Mouse (Mus musculus) hematopoietic stem cell, adult 5-6 weeks (primary cell): ENCODE measurements at regions not wholly inside any gene's neighbourhood (a gene's known extent, or its start where the extent isn't known, plus 50 kb on each side); places are given as distances from the start of the nearest gene placed in this dataset.

Source experiments
- ATAC-seq, 2 experiments: fragments of 125-278 bp in 1 of 2; replicated peaks in 1 of 2; 2 replicates each; pipeline ENCODE4 v1.8.0; 2016 to 2017; ENCODE audit warnings: inconsistent platforms in 2 of 2, mild to moderate bottlenecking in 2 of 2, moderate number of reproducible peaks in 2 of 2, low read depth in 1 of 2, moderate TSS enrichment in 1 of 2; ENCODE audit not compliant: low FRiP score in 2 of 2, poor library complexity in 2 of 2, severe bottlenecking in 2 of 2, insufficient read depth in 1 of 2, low TSS enrichment in 1 of 2

GRCm38 (mm10) chr2:160499726-160500125 is 132.9 kb upstream of the Mafb start:
- ATAC-seq, result no peak

GRCm38 (mm10) chr2:160502901-160503300 is 136.0 kb upstream of the Mafb start:
- no peak for ATAC-seq

DNA sequence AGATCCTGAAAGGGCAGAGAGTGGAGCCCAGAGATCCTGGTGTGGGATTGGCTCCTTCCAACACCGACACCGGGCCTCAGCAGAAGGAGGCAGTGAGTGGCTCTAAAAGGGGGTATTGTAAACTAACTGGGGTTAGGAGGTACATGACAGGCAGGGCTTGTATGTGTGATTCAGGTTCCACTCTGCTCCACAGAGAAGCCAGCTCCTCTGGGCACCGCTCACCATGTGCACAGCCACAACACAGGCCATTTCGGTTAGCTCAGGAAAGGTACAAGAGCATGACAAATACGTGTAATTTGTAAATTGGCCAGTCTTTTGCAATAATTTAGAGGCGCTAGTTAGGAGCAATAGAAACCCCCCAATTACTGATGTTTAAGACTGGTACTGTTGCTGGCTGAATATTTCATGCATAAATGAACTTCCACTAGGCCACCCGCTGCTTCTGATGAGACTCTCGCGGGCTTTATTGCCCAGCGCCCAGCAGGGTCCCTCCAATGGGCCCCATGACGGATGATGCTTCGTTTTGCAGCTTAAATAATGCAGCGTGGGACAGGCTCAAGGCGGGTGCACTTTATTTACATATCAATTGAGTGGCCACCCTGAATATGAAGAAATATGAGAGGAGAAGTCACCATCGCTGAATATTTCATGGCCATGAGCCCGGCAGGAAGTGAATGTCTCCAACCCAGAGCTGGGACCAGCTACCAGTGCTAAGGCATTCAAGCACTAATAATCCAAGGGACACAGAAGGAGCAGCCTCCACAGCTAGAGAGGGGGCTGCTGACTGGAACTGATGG is 136.9 kb upstream of the Mafb start:
- no peak for ATAC-seq

DNA sequence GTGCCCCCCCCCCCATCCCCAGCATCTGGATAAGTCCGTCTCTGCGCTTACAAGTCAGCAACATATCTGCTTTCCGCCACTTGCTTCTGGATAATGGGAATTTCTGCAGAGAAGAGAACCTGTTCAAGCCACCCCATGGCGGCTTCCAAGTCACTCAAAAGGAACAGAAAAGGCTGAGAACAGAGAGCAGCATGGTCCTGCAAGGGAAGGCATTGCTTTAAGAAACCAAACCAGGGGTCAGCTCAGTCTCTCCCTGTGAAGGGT is 137.5 kb upstream of the Mafb start:
- ATAC-seq, result no peak

DNA sequence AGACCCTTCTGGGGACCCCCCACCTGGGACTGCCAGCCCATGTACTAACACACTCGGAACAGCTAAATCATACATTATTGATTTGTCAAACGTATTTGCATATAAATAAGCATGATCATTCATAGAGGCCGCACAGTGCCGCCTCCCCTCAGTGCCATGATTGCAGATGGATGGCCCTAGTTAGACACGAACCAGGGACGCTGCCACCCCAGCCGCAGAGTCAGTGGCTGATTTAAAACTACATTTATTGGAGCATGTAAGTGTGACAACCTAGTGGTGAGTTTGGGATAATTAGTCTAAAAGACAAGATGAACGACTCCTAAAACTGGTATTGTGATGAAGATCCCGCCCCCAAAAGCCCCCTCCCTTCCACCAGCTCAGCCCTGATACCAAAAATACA is 138.3 kb upstream of the Top1 start:
- no peak for ATAC-seq

- no peak for ATAC-seq
These were observed 137.7 kb upstream of the Top1 start for GRCm38 (mm10) chr2:160507816-160508564.

GRCm38 (mm10) chr2:160510159-160510558 is 135.5 kb upstream of the Top1 start:
- no peak for ATAC-seq

DNA sequence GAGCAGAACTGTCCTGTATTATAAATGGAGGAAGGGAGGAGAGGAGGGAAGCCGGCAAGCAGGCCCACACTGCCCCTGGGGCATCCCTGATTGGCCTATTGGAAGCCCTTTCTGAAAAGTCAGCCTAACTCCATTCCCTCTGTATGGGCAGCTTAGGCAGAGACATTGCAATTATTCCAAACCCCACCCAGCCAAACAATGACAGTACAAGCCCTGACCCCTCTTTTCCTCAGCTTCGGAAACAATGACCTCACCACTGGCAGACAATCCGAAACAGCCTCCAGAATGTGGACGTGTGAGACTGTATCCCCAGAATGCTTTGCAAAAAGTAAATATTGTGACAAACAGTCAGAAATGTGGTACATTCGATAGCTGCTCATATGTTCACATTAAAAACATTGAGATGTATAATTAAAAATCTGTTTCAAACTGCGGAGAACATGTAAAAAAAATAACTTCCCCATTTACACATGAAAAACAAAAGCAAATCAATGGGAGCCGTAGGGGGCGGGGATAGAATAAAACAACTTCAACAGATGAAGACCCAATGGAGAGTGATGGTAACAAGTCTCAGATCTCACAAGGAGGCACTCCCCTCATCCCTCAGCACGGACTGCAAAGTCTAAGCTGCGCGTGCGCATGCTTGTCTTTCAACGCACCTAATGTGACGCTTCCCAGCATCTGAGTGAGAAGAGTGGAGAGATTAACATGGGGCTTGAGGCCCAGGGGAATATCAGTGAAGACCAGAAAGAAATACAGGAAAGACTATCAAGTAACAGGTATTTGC is 134.9 kb upstream of the Top1 start:
- no peak for ATAC-seq

DNA sequence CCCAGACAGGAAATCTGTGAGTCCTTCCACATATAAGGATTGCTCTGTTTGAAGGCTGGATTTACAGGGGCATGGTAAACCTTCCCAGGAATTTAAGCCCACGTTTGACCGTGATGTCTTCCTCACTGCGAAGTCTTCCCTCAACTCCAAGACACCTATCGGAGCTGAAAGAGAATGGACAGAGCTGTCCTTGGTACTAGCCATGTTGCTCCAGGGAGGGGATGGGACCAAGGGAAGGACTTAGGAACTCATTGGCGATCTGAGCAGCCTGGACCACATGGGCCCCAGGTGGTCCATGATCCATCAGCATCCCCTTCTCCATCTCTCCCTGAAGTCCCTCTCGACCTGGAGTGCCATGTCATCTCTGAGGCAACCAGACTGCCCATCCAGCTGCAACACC is 130.1 kb upstream of the Top1 start:
- no peak for ATAC-seq

DNA sequence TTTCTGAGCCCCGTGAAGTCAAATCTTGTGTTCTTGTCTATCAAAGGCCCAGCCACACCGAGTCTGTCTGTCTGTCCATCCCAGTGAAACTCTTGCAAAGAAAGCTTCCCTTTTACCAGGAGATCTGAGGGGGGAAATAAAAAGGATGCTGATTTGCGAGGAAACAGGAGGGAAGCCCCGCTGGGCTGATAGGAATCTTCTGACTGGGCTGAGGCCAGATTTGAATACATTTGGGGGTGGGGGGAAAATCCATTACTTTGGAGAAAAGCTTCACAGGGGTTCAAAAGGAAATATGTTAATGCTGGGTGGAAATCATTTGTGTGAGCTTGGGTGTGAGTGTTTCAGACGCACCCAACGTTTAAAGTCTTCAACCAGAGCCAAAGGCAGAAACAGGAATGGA is 129.2 kb upstream of the Top1 start:
- ATAC-seq, result no peak

DNA sequence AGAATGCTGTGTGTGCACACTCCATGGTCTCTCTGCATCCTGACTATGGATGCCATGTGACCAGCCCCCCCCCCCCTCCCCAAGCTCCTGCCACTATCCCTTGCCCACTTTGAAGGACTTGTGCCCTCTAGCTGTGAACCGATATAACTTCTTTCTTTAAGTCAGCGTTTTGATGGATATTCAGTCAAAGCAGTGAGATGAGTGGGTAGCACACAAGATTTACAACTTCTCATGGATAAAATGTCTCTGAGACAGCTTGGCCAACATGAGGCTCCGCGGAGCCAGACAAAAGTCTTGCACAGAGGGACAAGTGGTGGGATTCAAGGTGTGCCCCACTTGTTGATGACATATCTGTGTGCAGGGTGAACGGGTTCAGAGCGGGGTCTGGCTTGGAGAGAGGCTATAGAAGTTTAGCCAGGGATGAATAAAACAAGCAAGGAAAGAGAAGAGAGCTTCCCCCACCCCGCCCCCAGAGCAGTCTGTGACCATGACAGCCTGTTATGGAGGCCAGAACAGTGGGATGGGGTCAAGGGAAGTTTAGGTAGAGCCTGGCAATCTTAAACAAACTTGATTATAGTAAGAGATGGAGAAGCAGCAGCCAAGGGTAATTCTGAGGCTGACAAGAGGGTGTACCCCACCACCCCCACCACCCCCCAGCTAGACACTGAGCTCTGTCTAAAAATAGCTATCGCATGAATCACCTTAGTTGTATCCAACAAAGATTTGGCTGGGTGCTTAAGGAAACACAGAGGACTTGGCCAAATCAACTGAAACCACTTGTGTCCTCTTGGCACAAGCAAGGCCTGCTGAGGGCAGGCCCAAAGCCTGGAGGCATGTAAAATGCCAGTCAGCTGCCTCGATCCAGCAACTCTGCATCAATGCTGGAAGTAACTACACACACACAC is 120.1 kb upstream of the Top1 start:
- no peak for ATAC-seq

GRCm38 (mm10) chr2:160526377-160527125 is 119.1 kb upstream of the Top1 start:
- no peak for ATAC-seq

GRCm38 (mm10) chr2:160529306-160529705 is 116.4 kb upstream of the Top1 start:
- ATAC-seq, result no peak

DNA sequence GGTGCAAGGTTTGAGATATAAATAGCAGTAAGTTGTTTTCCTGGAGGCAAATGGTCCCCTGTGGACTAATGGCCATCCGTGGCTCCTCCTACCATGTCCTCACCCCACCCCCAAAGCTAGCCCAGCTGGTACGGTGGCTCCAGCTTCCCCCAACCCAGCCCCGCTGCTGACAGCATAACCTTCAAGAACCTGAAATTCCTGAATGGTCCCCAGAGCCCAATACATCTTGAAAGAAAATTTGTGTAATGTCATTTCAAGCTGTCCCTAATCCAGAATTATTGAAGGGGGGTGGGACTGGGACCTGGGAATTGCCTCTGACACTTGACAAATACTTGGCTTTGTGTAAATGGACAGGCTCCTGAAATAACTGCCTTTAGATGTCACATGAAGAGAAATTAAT is 115.3 kb upstream of the Top1 start:
- no peak for ATAC-seq

DNA sequence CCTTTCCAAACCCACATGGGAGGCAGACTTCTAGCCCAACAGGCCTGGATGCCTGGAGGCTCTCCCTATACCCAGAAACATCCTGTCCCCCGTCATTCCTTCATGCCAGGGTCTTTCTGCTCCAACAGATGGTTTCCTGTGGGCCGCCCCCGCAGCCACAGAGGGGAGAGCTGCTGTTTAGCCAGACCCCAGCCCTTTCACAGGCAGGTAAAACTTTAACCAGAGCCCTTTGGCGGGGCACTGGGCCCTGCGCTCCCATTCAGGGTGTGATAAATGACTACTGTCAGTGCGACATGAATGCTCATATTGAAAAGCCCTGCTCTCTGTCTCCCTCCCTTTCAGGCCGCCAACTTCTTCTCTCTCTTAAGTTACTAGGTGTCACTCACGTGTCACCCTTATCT is 108.4 kb upstream of the Top1 start:
- no peak for ATAC-seq

DNA sequence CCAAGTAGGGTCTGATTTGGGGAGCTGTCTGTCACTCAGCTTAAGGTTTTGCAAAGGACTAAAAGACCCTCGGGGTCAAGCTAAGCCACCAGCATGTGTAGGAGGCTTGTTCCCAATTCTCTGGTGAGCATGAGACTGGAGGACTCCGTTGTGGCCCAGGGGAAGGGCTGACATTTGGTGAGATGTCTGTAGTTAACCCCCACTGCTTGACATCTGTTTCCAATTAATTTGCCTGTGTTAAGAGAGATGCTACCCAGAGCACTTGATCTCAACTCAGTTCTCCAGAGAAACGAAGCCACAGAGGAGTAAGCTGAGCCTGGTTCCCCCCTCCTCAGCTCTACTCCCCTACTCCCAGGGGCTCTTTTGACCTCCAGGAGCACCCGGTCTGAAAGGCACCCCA is 100.2 kb upstream of the Top1 start:
- no peak for ATAC-seq

DNA sequence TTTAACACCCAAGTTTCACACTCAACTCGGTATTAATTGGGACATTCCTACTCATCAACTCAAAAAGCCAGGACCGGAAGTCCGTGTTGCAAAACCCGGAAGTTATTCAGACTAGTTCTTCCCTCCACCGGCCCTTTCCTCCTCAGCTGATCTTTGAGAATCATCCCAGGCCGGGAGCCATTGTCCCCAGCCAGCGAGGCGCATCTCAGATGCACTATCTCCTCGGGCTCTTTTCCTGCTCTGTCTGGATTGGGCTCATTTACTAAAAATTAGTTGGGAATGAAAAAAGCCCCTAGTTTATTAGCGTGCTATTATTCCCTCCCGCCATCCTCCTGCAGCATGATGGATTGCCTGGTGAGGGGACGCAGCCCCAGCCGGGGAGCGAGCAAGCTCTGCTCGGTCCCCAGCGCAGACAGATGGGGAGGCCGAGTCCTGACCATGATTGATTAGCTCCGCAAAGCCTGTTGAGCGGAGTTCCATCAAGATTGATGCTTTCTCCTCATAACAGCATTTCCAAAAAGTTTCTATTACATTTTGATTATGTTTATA is 93.5 kb upstream of the Top1 start:
- ATAC-seq, result no peak
